Comparison of ENCODE assay signal across 9 mouse cellular contexts in the genomic region with DNA sequence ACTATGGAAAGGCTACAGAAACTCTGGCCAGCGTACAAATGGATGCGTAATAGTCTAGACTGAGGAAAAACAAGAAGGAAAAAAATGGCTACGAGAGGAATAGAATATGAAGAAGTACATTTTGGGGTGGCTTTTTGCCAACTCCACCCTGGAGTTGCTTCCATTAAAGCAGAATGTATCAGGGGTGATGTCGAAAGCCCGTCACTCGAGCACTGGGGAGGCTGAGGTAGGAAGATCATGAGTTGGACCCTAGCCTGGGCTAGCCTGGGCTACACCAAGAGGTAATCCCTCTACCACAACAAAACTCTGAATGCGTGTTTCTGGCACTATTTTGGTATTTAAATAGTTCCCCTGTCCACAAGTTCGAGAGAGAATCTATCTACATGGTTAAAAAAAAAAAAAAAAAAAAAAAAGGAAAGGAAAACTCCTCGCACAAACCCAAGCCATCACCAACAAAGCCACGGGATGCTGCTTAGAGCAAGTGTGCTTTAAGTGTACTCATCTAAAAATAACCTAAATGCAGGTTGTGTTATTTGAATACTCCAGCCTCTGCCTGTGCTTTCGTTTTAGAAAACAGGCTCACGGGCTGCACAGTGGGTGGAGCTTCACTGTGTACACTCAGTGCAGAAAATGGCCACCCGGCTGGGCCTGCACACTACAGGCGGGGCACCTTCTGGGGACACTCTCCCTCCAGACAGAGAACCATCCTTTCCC. TPM values are rescaled to one million over a fixed set of nuclear protein-coding genes. Genes with fewer than 3 reads are reported as not detected.
A peak's percentile ranks its signal among the peaks of the same experiment; 100 is the strongest.
DNase-seq lines count a peak whose midpoint lies in the region; ATAC-seq and TF ChIP-seq lines count a peak whose summit lies in the region.
"Had no signal": no experiment of that assay in that cellular context is flagged by ENCODE, and none has a peak within 500 bp of the region (broad histone marks: within the 10 kb centered on the region; RNA-seq: fewer than 3 reads in every experiment).

No protein-coding gene starts in this region.

- 84% methylated on average over 14 of the region's 14 CpGs for whole genome bisulfite sequencing in forebrain, embryonic 12.5 days
- WGBS in forebrain, embryonic 14.5 days: 79% methylated on average over 14 of the region's 14 CpGs
- WGBS in cerebellum, adult 2 months: 72% methylated on average over 14 of the region's 14 CpGs

- H3K4me1 ChIP-seq in forebrain, embryonic 12.5 days: peaks cover 15% of the 10 kb centered on the region
- peaks cover 5% of the 10 kb centered on the region; the same call in 1 of the 2 replicates for H3K4me1 ChIP-seq in forebrain, embryonic 14.5 days (ENCODE audit: control insufficient read depth, insufficient read depth, low read length)
- peaks cover 24 to 62% of the 10 kb centered on the region in 2 experiments for H3K4me1 ChIP-seq in CH12.LX (ENCODE audit: control insufficient read depth in 1 of 2, insufficient read depth in 2 of 2)
- peaks cover 33% of the 10 kb centered on the region for H3K4me1 ChIP-seq in cerebellum, adult 2 months (ENCODE audit: control insufficient read depth, insufficient read depth, low read length)

- peaks cover 96% of the 10 kb centered on the region for H3K79me2 ChIP-seq in CH12.LX (replicated peaks; ENCODE audit: control insufficient read depth, extremely low read depth, insufficient read depth, poor library complexity, severe bottlenecking)

- H3K27me3 ChIP-seq in forebrain, embryonic 12.5 days: no peaks in the 10 kb centered on the region
- no peaks in the 10 kb centered on the region for H3K27me3 ChIP-seq in forebrain, embryonic 14.5 days (replicated peaks; ENCODE audit: control insufficient read depth, insufficient read depth, low read length)
- H3K27me3 ChIP-seq in CH12.LX (replicated peaks): no peaks in the 10 kb centered on the region
- no peaks in the 10 kb centered on the region for H3K27me3 ChIP-seq in cerebellum, adult 2 months (ENCODE audit: control insufficient read depth, insufficient read depth, low read length)
- H3K27me3 ChIP-seq: hindbrain, embryonic 15.5 days had no signal

- no peak for TF ChIP-seq CTCF in CH12.LX (conservative IDR thresholded peaks at IDR 0.05 in 1 of 2, IDR thresholded peaks at IDR 0.05 in 1 of 2; ENCODE audit: low read depth in 2 of 2, low read length in 2 of 2)
- TF ChIP-seq CTCF in cerebellum, adult 2 months (IDR thresholded peaks at IDR 0.05; ENCODE audit: borderline replicate concordance, insufficient read depth, low read depth, low read length): no peak

- TF ChIP-seq RAD21 in CH12.LX (IDR thresholded peaks at IDR 0.05; ENCODE audit: low read depth, low read length): no peak

- no peaks in the 10 kb centered on the region for H3K36me3 ChIP-seq in forebrain, embryonic 12.5 days (replicated peaks)
- no peaks in the 10 kb centered on the region; the same call in 1 of the 2 replicates for H3K36me3 ChIP-seq in forebrain, embryonic 14.5 days (ENCODE audit: control insufficient read depth, insufficient read depth, low read length)
- H3K36me3 ChIP-seq in CH12.LX (replicated peaks in 1 of 2; ENCODE audit: control insufficient read depth in 1 of 2, insufficient read depth in 1 of 2, low read length in 1 of 2): peaks cover 57 to 81% of the 10 kb centered on the region in 2 experiments
- H3K36me3 ChIP-seq: hindbrain, embryonic 15.5 days had no signal

- H3K4me2 ChIP-seq in forebrain, embryonic 12.5 days: no peak overlapping the region
- H3K4me2 ChIP-seq in forebrain, embryonic 14.5 days (ENCODE audit: low read length): no peak overlapping the region
- H3K4me2 ChIP-seq in CH12.LX (ENCODE audit: insufficient read depth, low read depth, poor library complexity, severe bottlenecking): peak overlapping the region; percentile 97
- H3K4me2 ChIP-seq: hindbrain, embryonic 15.5 days had no signal

- dilution Hi-C loops in CH12.LX (cut with MboI; ENCODE audit: extremely low pct_ligation_motif_present, extremely low pct_unique_long_range_greater_than_20kb, low sequenced_read_pairs): no loop called here

- H3K4me3 ChIP-seq in forebrain, embryonic 12.5 days (replicated peaks): no peak overlapping the region
- no peak overlapping the region for H3K4me3 ChIP-seq in forebrain, embryonic 14.5 days (ENCODE audit: low read depth, low read length)
- H3K4me3 ChIP-seq in CH12.LX (replicated peaks in 1 of 3; ENCODE audit: low read depth in 2 of 3, low read length in 2 of 3, poor library complexity in 1 of 3): peak overlapping the region; percentile 32 to 43 (median 39)
- H3K4me3 ChIP-seq in cerebellum, adult 2 months (replicated peaks; ENCODE audit: insufficient read depth, low read depth, low read length): no peak overlapping the region
- H3K4me3 ChIP-seq: hindbrain, embryonic 15.5 days had no signal

- ATAC-seq in forebrain, embryonic 12.5 days (ENCODE audit: low FRiP score): peak; percentile 36; the same call in 1 of the 2 replicates
- ATAC-seq in forebrain, embryonic 14.5 days: no peak

- no peak overlapping the region for H3K9ac ChIP-seq in forebrain, embryonic 12.5 days
- H3K9ac ChIP-seq in forebrain, embryonic 14.5 days (ENCODE audit: low read length): no peak overlapping the region
- peak overlapping the region; percentile 85 for H3K9ac ChIP-seq in CH12.LX (ENCODE audit: insufficient read depth, low read depth)
- H3K9ac ChIP-seq: hindbrain, embryonic 15.5 days had no signal

- no peak for DNase-seq in forebrain, embryonic 14.5 days (ENCODE audit: low spot score)
- peak; percentile 90 for DNase-seq in CH12.LX (ENCODE audit: extremely low read depth)
- peak; percentile 70 for DNase-seq in gastrocnemius, adult 18-20 months (ENCODE audit: low spot score)
- DNase-seq in induced T-regulatory cell, adult 2 months (ENCODE audit: low read depth): peak; percentile 90
- peak; percentile 64 for DNase-seq in lung, postnatal 4 days
- peak; percentile 56 for DNase-seq in thymus, postnatal 25 days
- no peak for DNase-seq in cerebellum, adult 2 months

- H3K27ac ChIP-seq in forebrain, embryonic 12.5 days: no peak overlapping the region
- H3K27ac ChIP-seq in forebrain, embryonic 14.5 days (ENCODE audit: low read depth, low read length): no peak overlapping the region
- peak overlapping the region; percentile 88 for H3K27ac ChIP-seq in CH12.LX (ENCODE audit: insufficient read depth, low read depth)
- H3K27ac ChIP-seq in cerebellum, adult 2 months (ENCODE audit: insufficient read depth, low read length): no peak overlapping the region

- peak; percentile 56; the same call in 1 of the 2 replicates for TF ChIP-seq POLR2A in CH12.LX (IDR thresholded peaks at IDR 0.05; ENCODE audit: low read depth, low read length)
- no peak for TF ChIP-seq POLR2A in cerebellum, adult 2 months (IDR thresholded peaks at IDR 0.05; ENCODE audit: borderline replicate concordance, insufficient read depth, low read length)

- in situ Hi-C loops in CH12.LX (cut with MboI; ENCODE audit: low pct_ligation_motif_present, low pct_unique_long_range_greater_than_20kb, low sequenced_read_pairs): loop anchor here (5.0 kb wide), 1 partner anchor 36 kb away; no protein-coding TSS in a partner anchor

- H3K9me3 ChIP-seq in forebrain, embryonic 12.5 days: no peaks in the 10 kb centered on the region
- no peaks in the 10 kb centered on the region for H3K9me3 ChIP-seq in forebrain, embryonic 14.5 days (replicated peaks; ENCODE audit: control insufficient read depth, low read length)
- no peaks in the 10 kb centered on the region for H3K9me3 ChIP-seq in CH12.LX (replicated peaks; ENCODE audit: low read length)
- H3K9me3 ChIP-seq: hindbrain, embryonic 15.5 days had no signal

- TF ChIP-seq EP300 in CH12.LX (IDR thresholded peaks at IDR 0.05; ENCODE audit: low read length): peak; percentile 38

TF ChIP-seq in CH12.LX, 34 proteins besides CTCF, POLR2A, EP300 and RAD21 (continues in another document):
- TF ChIP-seq PAX5 (IDR thresholded peaks at IDR 0.05; ENCODE audit: low read length): no peak
- TF ChIP-seq MAZ (IDR thresholded peaks at IDR 0.05; ENCODE audit: low read depth, low read length): peak; percentile 47; the same call in 1 of the 2 replicates
- peak; percentile 84 for TF ChIP-seq TCF12 (IDR thresholded peaks at IDR 0.05; ENCODE audit: low read depth, low read length)
- peak; percentile 59; the same call in 1 of the 2 replicates for TF ChIP-seq MXI1 (IDR thresholded peaks at IDR 0.05; ENCODE audit: low read depth, low read length)
- peak; percentile 53; the same call in 1 of the 2 replicates for TF ChIP-seq IRF4 (IDR thresholded peaks at IDR 0.05; ENCODE audit: low read depth, low read length)
- TF ChIP-seq CHD2 (IDR thresholded peaks at IDR 0.05; ENCODE audit: low read length): no peak
- TF ChIP-seq POLR2AphosphoS2 (IDR thresholded peaks at IDR 0.05; ENCODE audit: low read depth, low read length): no peak
- peak; percentile 82 for TF ChIP-seq BHLHE40 (IDR thresholded peaks at IDR 0.05; ENCODE audit: low read depth, low read length)
- TF ChIP-seq ZNF384 (IDR thresholded peaks at IDR 0.05; ENCODE audit: low read depth, low read length): peak; percentile 79
- no peak for TF ChIP-seq ELF1 (IDR thresholded peaks at IDR 0.05; ENCODE audit: low read depth, low read length)
- TF ChIP-seq E2F4 (IDR thresholded peaks at IDR 0.05; ENCODE audit: insufficient replicate concordance, low read depth, low read length): no peak
- peak; percentile 51; the same call in 1 of the 2 replicates for TF ChIP-seq HCFC1 (IDR thresholded peaks at IDR 0.05; ENCODE audit: low read depth, low read length)
- TF ChIP-seq KAT2A (IDR thresholded peaks at IDR 0.05; ENCODE audit: insufficient replicate concordance, low read length): no peak
- TF ChIP-seq ZMIZ1 (IDR thresholded peaks at IDR 0.05; ENCODE audit: low read depth, low read length): no peak; the same call in 1 of the 2 replicates
- TF ChIP-seq JUN (IDR thresholded peaks at IDR 0.05; ENCODE audit: insufficient read depth, low read depth, low read length): no peak
- no peak for TF ChIP-seq USF1 (IDR thresholded peaks at IDR 0.05; ENCODE audit: low read depth, low read length)
- TF ChIP-seq NELFE (IDR thresholded peaks at IDR 0.05; ENCODE audit: low read depth, low read length): no peak
- no peak for TF ChIP-seq ZC3H11A (IDR thresholded peaks at IDR 0.05; ENCODE audit: low read depth, low read length)
- no peak for TF ChIP-seq ZKSCAN1 (IDR thresholded peaks at IDR 0.05; ENCODE audit: borderline replicate concordance, low read depth, low read length)
- peak; percentile 69; the same call in 1 of the 2 replicates for TF ChIP-seq SIN3A (IDR thresholded peaks at IDR 0.05; ENCODE audit: low read length)
- peak; percentile 96 for TF ChIP-seq MEF2A (IDR thresholded peaks at IDR 0.05; ENCODE audit: borderline replicate concordance, low read depth, low read length)

RNA-seq across cellular contexts. Expression of gene Zbtb38, which starts 39.7 kb away (rescaled TPM):
- polyA plus RNA-seq in forebrain, embryonic 12.5 days (2016; fragmentation: Nextera tagmentation; extraction: Ambion mirVana): 14.7 and 15.7 TPM in 2 replicates
- polyA plus RNA-seq in forebrain, embryonic 14.5 days (2014; fragmentation: Nextera tagmentation; extraction: Ambion mirVana): 36.7 and 50.1 TPM in 2 replicates
- total RNA-seq in CH12.LX (2012; rRNA removed): 83.6 and 102 TPM in 2 replicates
- 67.9 and 68.8 TPM in 2 replicates for total RNA-seq in CH12.LX (2014; rRNA removed)
- polyA plus RNA-seq in CH12.LX (2012; ENCODE audit: insufficient read length, low read depth): 51.7 and 53.0 TPM in 2 replicates
- 10 to 100 TPM; 35.0 to 35.9 TPM for total RNA-seq in gastrocnemius, adult 18-20 months (2021)
- 19.2 and 21.5 TPM in 2 replicates for polyA plus RNA-seq in cerebellum, adult 2 months (2012; rRNA removed)

Comparison
In these comparisons a context has a peak if more than half of its experiments do, and no peak if none do; other contexts are left out.
1. H3K4me3 ChIP-seq: peak in CH12.LX (3 of 3); none in forebrain, embryonic 12.5 days (single experiment), forebrain, embryonic 14.5 days (single experiment) and cerebellum, adult 2 months (single experiment).
2. DNase-seq: peak in CH12.LX (single experiment), gastrocnemius, adult 18-20 months (single experiment), induced T-regulatory cell, adult 2 months (single experiment), lung, postnatal 4 days (2 of 2) and thymus, postnatal 25 days (single experiment); none in forebrain, embryonic 14.5 days (single experiment) and cerebellum, adult 2 months (0 of 2).